Comparison of ENCODE assay signal across 10 mouse cellular contexts in the genomic region with DNA sequence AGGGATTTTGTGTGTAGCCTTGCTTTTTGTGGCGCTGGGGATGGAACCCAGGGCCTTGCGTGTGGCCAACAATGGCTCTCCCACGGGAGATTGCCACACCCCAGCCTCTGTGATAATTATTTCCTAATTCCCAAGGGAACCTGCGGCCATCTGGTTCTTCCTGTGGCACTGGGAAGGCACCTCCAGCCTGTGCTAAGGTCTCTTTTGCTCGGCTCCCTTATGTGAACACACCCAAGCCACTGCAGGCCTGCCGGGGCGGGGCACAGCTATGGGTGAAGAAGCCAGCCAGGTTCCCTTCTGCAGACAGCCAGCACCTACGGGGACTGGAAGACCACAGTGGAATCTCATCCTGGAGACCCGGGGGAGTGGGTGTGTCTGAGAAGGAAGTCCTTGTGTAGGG. TPM values are rescaled to one million over a fixed set of nuclear protein-coding genes. Genes with fewer than 3 reads are reported as not detected.
DNase-seq lines count a peak whose midpoint lies in the region; ATAC-seq lines count a peak whose summit lies in the region.
"Had no signal": no experiment of that assay in that cellular context is flagged by ENCODE, and none has a peak within 500 bp of the region (broad histone marks: within the 10 kb centered on the region; RNA-seq: fewer than 3 reads in every experiment).

No protein-coding gene starts in this region.

- H3K27ac ChIP-seq in liver, embryonic 13.5 days = peak overlapping the region; percentile 32; the same call in 1 of the 2 replicates
- no peak overlapping the region for H3K27ac ChIP-seq in liver, embryonic 11.5 days (ENCODE audit: low read depth, low read length)
- H3K27ac ChIP-seq in brown adipose tissue, adult 24 weeks (replicated peaks; ENCODE audit: low read depth, low read length) = peak overlapping the region; percentile 81
- peak overlapping the region; percentile 75; the same call in 1 of the 2 replicates for H3K27ac ChIP-seq in heart, embryonic 12.5 days (ENCODE audit: poor library complexity, severe bottlenecking)
- 0 out of 2 replicates have a peak overlapping the region, but pooled peaks have one; percentile 16 for H3K27ac ChIP-seq in kidney, embryonic 15.5 days

- H3K36me3 ChIP-seq in liver, embryonic 13.5 days = no peaks in the 10 kb centered on the region
- no peaks in the 10 kb centered on the region for H3K36me3 ChIP-seq in liver, embryonic 11.5 days (ENCODE audit: control insufficient read depth, insufficient read depth, low read length)
- H3K36me3 ChIP-seq in heart, embryonic 12.5 days = no peaks in the 10 kb centered on the region
- H3K36me3 ChIP-seq in kidney, embryonic 15.5 days = no peaks in the 10 kb centered on the region
- H3K36me3 ChIP-seq: liver, embryonic 15.5 days; neural tube, embryonic 15.5 days had no signal

- no peak overlapping the region for H3K4me3 ChIP-seq in liver, embryonic 13.5 days (replicated peaks)
- no peak overlapping the region for H3K4me3 ChIP-seq in liver, embryonic 11.5 days (ENCODE audit: low read depth, low read length)
- H3K4me3 ChIP-seq in brown adipose tissue, adult 24 weeks (ENCODE audit: insufficient read depth, low read depth, low read length) = no peak overlapping the region
- no peak overlapping the region for H3K4me3 ChIP-seq in heart, embryonic 12.5 days
- no peak overlapping the region for H3K4me3 ChIP-seq in kidney, embryonic 15.5 days (replicated peaks)
- H3K4me3 ChIP-seq: liver, embryonic 15.5 days; neural tube, embryonic 15.5 days had no signal

- H3K9me3 ChIP-seq in liver, embryonic 13.5 days (replicated peaks) = no peaks in the 10 kb centered on the region
- peaks cover 3% of the 10 kb centered on the region; the same call in 1 of the 2 replicates for H3K9me3 ChIP-seq in liver, embryonic 11.5 days (ENCODE audit: control insufficient read depth, low read length)
- peaks cover 11% of the 10 kb centered on the region; the same call in 1 of the 2 replicates for H3K9me3 ChIP-seq in heart, embryonic 12.5 days (replicated peaks)
- H3K9me3 ChIP-seq in kidney, embryonic 15.5 days (replicated peaks) = no peaks in the 10 kb centered on the region
- H3K9me3 ChIP-seq: liver, embryonic 15.5 days; neural tube, embryonic 15.5 days had no signal

- H3K4me2 ChIP-seq in liver, embryonic 13.5 days = no peak overlapping the region
- no peak overlapping the region for H3K4me2 ChIP-seq in liver, embryonic 11.5 days
- H3K4me2 ChIP-seq in heart, embryonic 12.5 days = no peak overlapping the region
- H3K4me2 ChIP-seq in kidney, embryonic 15.5 days = no peak overlapping the region
- H3K4me2 ChIP-seq: liver, embryonic 15.5 days; neural tube, embryonic 15.5 days had no signal

- no peak overlapping the region for H3K9ac ChIP-seq in liver, embryonic 13.5 days
- H3K9ac ChIP-seq in liver, embryonic 11.5 days (ENCODE audit: low read depth, low read length) = no peak overlapping the region
- no peak overlapping the region for H3K9ac ChIP-seq in heart, embryonic 12.5 days
- H3K9ac ChIP-seq in kidney, embryonic 15.5 days = no peak overlapping the region
- H3K9ac ChIP-seq: liver, embryonic 15.5 days; neural tube, embryonic 15.5 days had no signal

- DNase-seq in liver, embryonic 13.5 days = no peak
- no peak for DNase-seq in liver, embryonic 11.5 days (ENCODE audit: low spot score)
- DNase-seq in spleen, postnatal 36 days (ENCODE audit: low spot score in 2 of 2) = no peak
- DNase-seq in urinary bladder, postnatal 4 days (ENCODE audit: low spot score in 2 of 2) = no peak

- peaks cover 17% of the 10 kb centered on the region for H3K4me1 ChIP-seq in liver, embryonic 13.5 days (replicated peaks)
- H3K4me1 ChIP-seq in liver, embryonic 11.5 days (replicated peaks; ENCODE audit: control insufficient read depth, insufficient read depth, low read length) = peaks cover 3% of the 10 kb centered on the region
- peaks cover 7% of the 10 kb centered on the region for H3K4me1 ChIP-seq in brown adipose tissue, adult 24 weeks (ENCODE audit: control insufficient read depth, insufficient read depth, insufficient read length, low read length)
- H3K4me1 ChIP-seq in heart, embryonic 12.5 days (replicated peaks) = peaks cover 3% of the 10 kb centered on the region
- peaks cover 8% of the 10 kb centered on the region; the same call in 1 of the 2 replicates for H3K4me1 ChIP-seq in kidney, embryonic 15.5 days

- 45% methylated on average over 9 of the region's 9 CpGs for WGBS in liver, embryonic 13.5 days (ENCODE audit: insufficient replicate concordance)
- 56% methylated on average over 9 of the region's 9 CpGs for WGBS in liver, embryonic 11.5 days
- 53% methylated on average over 9 of the region's 9 CpGs for WGBS in heart, embryonic 12.5 days
- 66% methylated on average over 9 of the region's 9 CpGs for WGBS in kidney, embryonic 15.5 days

- no peak for ATAC-seq in liver, embryonic 13.5 days (ENCODE audit: low read depth)
- no peak for ATAC-seq in liver, embryonic 11.5 days (replicated peaks; ENCODE audit: low FRiP score)
- peak; percentile 35; the same call in 1 of the 2 replicates for ATAC-seq in heart, embryonic 12.5 days (ENCODE audit: insufficient number of reproducible peaks, low FRiP score)
- ATAC-seq in kidney, embryonic 15.5 days (replicated peaks; ENCODE audit: low FRiP score) = no peak
- ATAC-seq in inflammation-experienced regulatory T-cells, adult 6 months = no peak

- no peaks in the 10 kb centered on the region for H3K27me3 ChIP-seq in liver, embryonic 13.5 days
- H3K27me3 ChIP-seq in liver, embryonic 11.5 days (replicated peaks; ENCODE audit: control insufficient read depth, insufficient read depth, low read length) = no peaks in the 10 kb centered on the region
- H3K27me3 ChIP-seq in heart, embryonic 12.5 days (replicated peaks) = no peaks in the 10 kb centered on the region
- H3K27me3 ChIP-seq in kidney, embryonic 15.5 days = 0 out of 2 replicates have a peak, but pooled peaks cover 3% of the 10 kb centered on the region
- H3K27me3 ChIP-seq: liver, embryonic 15.5 days; neural tube, embryonic 15.5 days had no signal

RNA-seq across cellular contexts. Expression of a gene that starts 49.3 kb away (rescaled TPM):
- 1.5 and 1.6 TPM in 2 replicates for polyA plus RNA-seq in liver, embryonic 13.5 days (2015; fragmentation: Nextera tagmentation; extraction: Ambion mirVana)
- polyA plus RNA-seq in liver, embryonic 11.5 days (2014; fragmentation: Nextera tagmentation; extraction: Ambion mirVana) = 5.2 and 5.3 TPM in 2 replicates
- polyA plus RNA-seq in brown adipose tissue, adult 24 weeks (2012; ENCODE audit: insufficient read depth, insufficient read length, missing spikeins) = 1.2 and 2.6 TPM in 2 replicates
- 8.0 and 8.2 TPM in 2 replicates for polyA plus RNA-seq in heart, embryonic 12.5 days (2016; fragmentation: Nextera tagmentation; extraction: Ambion mirVana)
- 6.2 and 7.8 TPM in 2 replicates for polyA plus RNA-seq in kidney, embryonic 15.5 days (2015; fragmentation: Nextera tagmentation; extraction: Ambion mirVana)
- polyA plus RNA-seq in inflammation-experienced regulatory T-cells, adult 6 months (2017; shearing (Covaris generic)) = not detected
